Mouse (Mus musculus): Measurements from ENCODE around the gene Adal. TPM values are rescaled to one million over a fixed set of nuclear protein-coding genes. Genes with fewer than 3 reads are reported as not detected.
"Not testable (repeated sequence)": the region's sequence is repeated elsewhere in the genome, so short reads cannot be mapped to it uniquely, and the experiment has no call there.

Gene Adal
- polyA plus RNA-seq, 2 experiments, result 16.8 to 17.8 TPM

DNA sequence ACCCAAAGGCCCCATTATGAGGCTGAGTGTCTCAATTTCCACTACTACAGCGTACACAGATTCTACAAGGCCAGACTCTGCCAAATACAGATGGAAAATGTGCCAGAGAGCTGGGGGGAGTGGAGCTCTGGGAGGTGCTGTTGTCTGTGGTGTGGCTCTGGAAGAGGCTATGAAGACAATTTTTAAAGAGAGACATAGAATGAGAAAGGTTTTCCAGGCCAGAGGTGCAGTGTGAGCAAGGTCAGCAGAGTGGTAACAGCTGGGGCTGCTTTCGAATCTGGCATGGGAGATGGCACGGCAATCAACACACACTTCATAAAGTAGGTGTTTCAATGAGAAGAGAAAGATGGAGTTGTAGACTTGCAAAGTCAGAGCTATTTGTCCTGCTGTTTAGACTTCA lies 21.0 kb upstream of the Adal start:
- no peaks in the 10 kb centered on the region for H3K4me1 ChIP-seq (ENCODE audit: control insufficient read depth, insufficient read depth, low read length)
- no peaks in the 10 kb centered on the region for H3K27me3 ChIP-seq (ENCODE audit: control insufficient read depth, insufficient read depth, low read length)
- WGBS, result 73% methylated on average over 3 of the region's 3 CpGs
- no peak for TF ChIP-seq POLR2A (IDR thresholded peaks at IDR 0.05; ENCODE audit: borderline replicate concordance, extremely low read depth, insufficient read depth, insufficient read length)
- no peak overlapping the region for H3K27ac ChIP-seq (replicated peaks; ENCODE audit: low read depth, low read length)
- no peaks in the 10 kb centered on the region for H3K36me3 ChIP-seq (ENCODE audit: control insufficient read depth, insufficient read depth, low read length)
- no peak overlapping the region for H3K9ac ChIP-seq (ENCODE audit: low read depth, low read length, severe bottlenecking)
- no peak for ATAC-seq (ENCODE audit: low FRiP score, low read depth)
- H3K9me3 ChIP-seq (ENCODE audit: control insufficient read depth, low read length), result no peaks in the 10 kb centered on the region
- H3K4me3 ChIP-seq (replicated peaks; ENCODE audit: low read length), result no peak overlapping the region
- DNase-seq (ENCODE audit: low spot score), result no peak
- no peak overlapping the region for H3K4me2 ChIP-seq (replicated peaks; ENCODE audit: low read depth, low read length, severe bottlenecking)

DNA sequence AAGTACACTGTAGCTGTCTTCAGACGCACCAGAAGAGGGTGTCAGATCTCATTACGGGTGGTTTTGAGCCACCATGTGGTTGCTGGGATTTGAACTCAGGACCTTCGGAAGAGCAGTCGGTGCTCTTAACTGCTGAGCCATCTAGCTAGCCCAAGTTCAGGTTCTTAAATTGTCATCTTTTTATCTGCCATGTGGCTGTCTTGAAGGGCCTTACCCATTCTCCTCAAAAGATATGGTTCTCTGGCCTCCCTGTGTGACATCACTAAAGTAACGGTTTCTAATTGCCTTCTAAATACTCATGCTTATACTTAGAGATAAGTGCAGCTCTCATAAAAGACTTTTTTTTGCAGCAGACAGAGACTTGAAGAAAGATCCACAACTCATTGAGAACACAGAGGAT lies 13.9 kb upstream of the Adal start:
- not testable (repeated sequence) for H3K4me1 ChIP-seq (ENCODE audit: control insufficient read depth, insufficient read depth, low read length); H3K9me3 ChIP-seq (ENCODE audit: control insufficient read depth, low read length); H3K9ac ChIP-seq (ENCODE audit: low read depth, low read length, severe bottlenecking); H3K4me3 ChIP-seq (replicated peaks; ENCODE audit: low read length); H3K27ac ChIP-seq (replicated peaks; ENCODE audit: low read depth, low read length); H3K27me3 ChIP-seq (ENCODE audit: control insufficient read depth, insufficient read depth, low read length); DNase-seq (ENCODE audit: low spot score); H3K4me2 ChIP-seq (replicated peaks; ENCODE audit: low read depth, low read length, severe bottlenecking); ATAC-seq (ENCODE audit: low FRiP score, low read depth); H3K36me3 ChIP-seq (ENCODE audit: control insufficient read depth, insufficient read depth, low read length)
- 87% methylated on average over 5 of the region's 5 CpGs for WGBS

DNA sequence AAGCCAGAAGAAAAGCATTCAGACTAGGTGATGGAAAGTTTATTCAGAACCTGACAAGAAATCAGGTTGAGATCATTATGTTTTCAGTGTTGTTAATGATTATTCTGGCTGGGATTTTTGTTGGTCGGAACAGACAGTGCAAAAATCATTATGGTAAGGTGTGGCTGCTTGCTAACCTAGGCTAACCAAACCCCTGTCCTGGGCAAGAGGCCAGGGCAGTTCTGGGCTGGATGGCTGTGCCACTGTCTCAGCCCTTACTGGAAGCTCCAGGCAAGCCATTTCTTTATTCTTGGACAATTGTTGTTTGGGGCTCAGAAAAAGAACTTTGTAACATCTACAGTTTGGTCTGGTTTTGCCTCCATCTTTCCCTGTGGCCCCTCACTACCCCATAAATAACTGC lies 12.7 kb upstream of the Adal start:
- ATAC-seq (ENCODE audit: low FRiP score, low read depth), result no peak
- TF ChIP-seq POLR2A (IDR thresholded peaks at IDR 0.05; ENCODE audit: borderline replicate concordance, extremely low read depth, insufficient read depth, insufficient read length), result no peak
- Histone ChIP-seq H3K36me3 (ENCODE audit: control insufficient read depth, insufficient read depth, low read length) (no peaks in the 10 kb centered on the region), H3K27me3 (ENCODE audit: control insufficient read depth, insufficient read depth, low read length) (no peaks in the 10 kb centered on the region), H3K9me3 (ENCODE audit: control insufficient read depth, low read length) (no peaks in the 10 kb centered on the region), H3K27ac (replicated peaks; ENCODE audit: low read depth, low read length) (no peak overlapping the region), H3K4me1 (ENCODE audit: control insufficient read depth, insufficient read depth, low read length) (no peaks in the 10 kb centered on the region), H3K4me3 (replicated peaks; ENCODE audit: low read length) (no peak overlapping the region), H3K4me2 (replicated peaks; ENCODE audit: low read depth, low read length, severe bottlenecking) (no peak overlapping the region), H3K9ac (ENCODE audit: low read depth, low read length, severe bottlenecking) (no peak overlapping the region)
- 74% methylated on average over 1 of the region's 1 CpGs for WGBS
- DNase-seq (ENCODE audit: low spot score), result no peak

DNA sequence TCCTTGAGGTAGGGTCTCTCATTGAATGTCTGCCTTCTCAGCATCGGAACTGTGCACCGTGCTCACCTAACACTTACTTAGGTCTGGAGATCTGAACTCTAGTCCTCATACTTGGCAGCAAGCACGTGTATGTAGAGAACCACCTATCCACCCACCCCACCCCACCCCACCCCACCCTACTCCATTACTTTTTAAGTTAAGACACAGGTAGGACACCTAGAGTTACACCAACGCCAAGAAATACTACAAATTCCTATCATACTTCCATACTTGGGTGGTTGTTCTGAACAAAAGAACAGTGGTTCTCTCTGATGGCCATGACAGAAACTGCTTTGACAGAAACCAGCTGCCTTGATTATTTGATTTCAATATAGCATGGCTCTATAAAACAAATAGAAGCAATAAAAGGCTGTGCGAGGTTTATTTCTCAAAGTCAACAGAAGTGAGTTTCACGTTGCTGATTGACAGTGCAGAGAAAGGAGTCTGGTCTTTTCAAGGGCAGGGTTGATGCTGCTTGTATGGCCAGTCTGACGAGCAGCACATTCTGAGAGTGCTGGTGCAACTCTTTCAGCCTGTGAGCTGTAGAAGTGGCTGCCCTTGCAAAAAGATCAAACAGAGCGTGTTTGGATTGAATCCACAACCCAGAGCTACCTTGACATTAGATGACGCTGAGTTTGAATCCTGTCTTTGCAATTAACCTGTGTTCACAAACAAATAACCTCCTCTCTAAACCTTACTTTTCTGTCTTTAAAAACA lies 11.2 kb upstream of the Adal start:
- ATAC-seq (ENCODE audit: low FRiP score, low read depth) (no peak), DNase-seq (ENCODE audit: low spot score) (no peak)
- H3K4me2 ChIP-seq (replicated peaks; ENCODE audit: low read depth, low read length, severe bottlenecking), result no peak overlapping the region
- TF ChIP-seq POLR2A (IDR thresholded peaks at IDR 0.05; ENCODE audit: borderline replicate concordance, extremely low read depth, insufficient read depth, insufficient read length), result no peak
- no peak overlapping the region for H3K9ac ChIP-seq (ENCODE audit: low read depth, low read length, severe bottlenecking)
- no peaks in the 10 kb centered on the region for H3K36me3 ChIP-seq (ENCODE audit: control insufficient read depth, insufficient read depth, low read length)
- no peak overlapping the region for H3K27ac ChIP-seq (replicated peaks; ENCODE audit: low read depth, low read length)
- H3K4me3 ChIP-seq (replicated peaks; ENCODE audit: low read length), result no peak overlapping the region
- H3K4me1 ChIP-seq (ENCODE audit: control insufficient read depth, insufficient read depth, low read length), result no peaks in the 10 kb centered on the region
- no peaks in the 10 kb centered on the region for H3K9me3 ChIP-seq (ENCODE audit: control insufficient read depth, low read length)
- no peaks in the 10 kb centered on the region for H3K27me3 ChIP-seq (ENCODE audit: control insufficient read depth, insufficient read depth, low read length)
- 57% methylated on average over 9 of the region's 9 CpGs for WGBS

DNA sequence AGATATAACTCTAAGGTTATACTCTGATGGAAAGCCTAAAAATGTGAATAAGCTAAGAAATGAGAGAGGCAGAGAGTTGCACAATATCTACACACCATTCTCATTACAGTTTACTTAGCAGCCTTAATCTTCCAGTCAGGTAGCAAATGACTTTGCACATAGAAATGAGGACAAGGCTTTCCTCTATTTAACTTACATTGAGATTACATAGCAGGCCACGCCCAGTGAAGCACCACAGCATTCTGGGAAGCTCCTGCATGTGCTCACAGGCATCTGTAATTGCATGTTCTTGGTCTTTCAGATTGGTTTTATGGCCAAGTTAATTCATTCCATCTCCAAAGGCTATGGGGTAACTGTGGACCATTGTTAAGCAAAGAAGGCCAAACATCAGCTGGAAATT lies 7.4 kb upstream of the Adal start:
- 63% methylated on average over 1 of the region's 1 CpGs for WGBS
- no peak overlapping the region for H3K4me3 ChIP-seq (replicated peaks; ENCODE audit: low read length)

More for the DNA sequence above, 7.4 kb upstream of the Adal start:
- DNase-seq (ENCODE audit: low spot score) (no peak), ATAC-seq (ENCODE audit: low FRiP score, low read depth) (no peak)
- no peaks in the 10 kb centered on the region for H3K9me3 ChIP-seq (ENCODE audit: control insufficient read depth, low read length)
- H3K9ac ChIP-seq (ENCODE audit: low read depth, low read length, severe bottlenecking), result no peak overlapping the region
- H3K4me1 ChIP-seq (ENCODE audit: control insufficient read depth, insufficient read depth, low read length), result no peaks in the 10 kb centered on the region
- no peak overlapping the region for H3K27ac ChIP-seq (replicated peaks; ENCODE audit: low read depth, low read length)
- H3K4me2 ChIP-seq (replicated peaks; ENCODE audit: low read depth, low read length, severe bottlenecking), result no peak overlapping the region
- H3K27me3 ChIP-seq (ENCODE audit: control insufficient read depth, insufficient read depth, low read length), result no peaks in the 10 kb centered on the region
- H3K36me3 ChIP-seq (ENCODE audit: control insufficient read depth, insufficient read depth, low read length), result no peaks in the 10 kb centered on the region
- TF ChIP-seq POLR2A (IDR thresholded peaks at IDR 0.05; ENCODE audit: borderline replicate concordance, extremely low read depth, insufficient read depth, insufficient read length), result no peak
